Mouse (Mus musculus) kidney, postnatal 36 days (tissue): ENCODE data around the gene Slc4a5.

ENCODE experiments used
- DNase-seq, 2 experiments: peaks; one replicate each; pipeline ENCODE4 v3.0.0; 2021 to 2022; ENCODE audit warnings: mixed read lengths in 2 of 2

Gene Slc4a5

DNA sequence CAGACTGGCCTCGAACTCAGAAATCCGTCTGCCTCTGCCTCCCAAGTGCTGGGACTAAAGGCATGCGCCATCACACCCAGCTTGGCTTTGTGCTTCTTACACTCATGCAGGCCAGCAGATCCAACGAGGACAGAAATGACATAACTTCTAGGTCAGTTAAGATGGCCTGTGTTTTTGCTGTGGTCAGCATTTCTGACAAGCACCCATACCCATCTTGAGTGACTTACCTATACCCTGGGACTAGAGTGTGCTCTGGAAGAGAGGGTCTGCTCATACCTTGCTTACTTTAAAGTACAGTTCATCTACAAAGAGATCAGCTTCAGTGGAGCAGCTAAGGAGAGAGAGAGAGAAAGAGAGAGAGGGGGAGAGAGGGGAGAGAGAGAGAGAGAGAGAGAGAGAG, 13.7 kb downstream of the Slc4a5 start:
- no peak for DNase-seq

DNA sequence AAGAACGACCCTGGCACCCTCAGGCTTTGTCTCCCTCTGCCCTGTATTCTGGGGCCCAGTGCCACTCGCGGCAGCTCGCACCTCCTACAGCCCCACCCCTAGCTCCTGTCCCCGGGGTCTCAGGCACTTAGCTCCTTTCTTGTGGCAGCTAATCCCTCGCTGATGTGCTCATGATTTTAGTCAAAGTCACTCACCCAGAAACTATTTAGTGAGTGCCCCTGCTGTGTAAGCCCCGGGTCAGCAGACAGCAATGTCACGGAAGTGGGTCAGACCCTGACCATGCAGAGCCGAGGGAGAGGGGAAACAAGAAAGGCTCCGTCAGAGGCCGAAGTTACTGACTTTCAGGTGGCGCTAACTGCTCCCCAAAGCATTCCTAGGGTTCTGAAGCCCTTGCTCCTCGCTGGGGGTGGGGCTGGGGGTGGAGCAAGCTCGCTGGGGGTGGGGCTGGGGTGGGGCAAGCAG, 14.7 kb downstream of the Slc4a5 start:
- DNase-seq, result peak; percentile 40 to 61

DNA sequence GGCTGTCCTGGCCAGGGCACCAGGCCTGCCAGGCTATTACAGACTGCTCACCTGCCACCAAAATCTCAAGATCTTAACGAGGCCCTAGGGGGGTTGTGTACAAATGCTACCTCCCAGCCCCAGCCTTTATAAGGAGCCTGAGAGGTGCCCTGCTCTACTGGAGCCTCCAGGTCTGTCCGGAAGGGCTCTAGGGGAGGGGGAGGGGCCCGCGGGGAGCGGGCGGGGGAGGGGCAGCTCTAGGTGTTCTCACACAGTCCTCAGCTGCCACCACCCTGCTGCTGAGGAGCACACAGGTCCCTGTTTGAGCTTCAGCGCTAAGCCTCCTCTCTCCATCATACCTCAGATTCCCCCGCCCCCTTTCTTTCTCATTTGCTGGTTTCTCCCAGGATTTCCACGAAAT, 17.5 kb downstream of the Slc4a5 start:
- peak; percentile 19 to 29 for DNase-seq

DNA sequence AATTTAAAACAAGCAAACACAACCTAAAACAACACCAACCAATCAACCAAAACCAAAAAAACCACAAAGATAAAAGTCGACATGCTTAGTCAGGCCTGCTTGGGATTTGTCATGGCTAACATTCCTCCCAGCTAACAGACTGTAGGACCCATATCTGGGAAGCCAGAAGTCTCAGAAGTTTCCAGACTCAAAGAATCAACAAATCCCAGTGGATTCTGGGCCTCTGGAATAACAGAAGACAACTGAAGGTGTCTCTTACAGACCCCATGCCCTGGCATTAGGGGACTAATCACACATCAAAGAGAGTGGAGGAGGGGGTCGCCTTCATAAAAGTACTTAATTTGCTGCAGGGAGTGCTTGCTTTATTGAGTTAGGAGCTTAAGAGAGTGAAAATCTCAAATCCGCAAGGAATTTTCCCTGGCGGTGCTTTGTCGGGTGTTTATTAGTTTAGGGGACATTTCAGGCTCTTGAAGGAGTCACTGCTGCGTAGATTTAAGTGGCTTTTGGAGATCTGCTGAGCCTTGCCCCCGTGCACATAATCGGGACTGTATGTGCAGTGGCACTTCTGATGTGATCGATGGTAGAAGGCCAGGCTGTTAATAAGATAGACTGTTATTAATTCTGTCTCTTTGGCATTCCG, 24.9 kb downstream of the Slc4a5 start:
- no peak for DNase-seq

DNA sequence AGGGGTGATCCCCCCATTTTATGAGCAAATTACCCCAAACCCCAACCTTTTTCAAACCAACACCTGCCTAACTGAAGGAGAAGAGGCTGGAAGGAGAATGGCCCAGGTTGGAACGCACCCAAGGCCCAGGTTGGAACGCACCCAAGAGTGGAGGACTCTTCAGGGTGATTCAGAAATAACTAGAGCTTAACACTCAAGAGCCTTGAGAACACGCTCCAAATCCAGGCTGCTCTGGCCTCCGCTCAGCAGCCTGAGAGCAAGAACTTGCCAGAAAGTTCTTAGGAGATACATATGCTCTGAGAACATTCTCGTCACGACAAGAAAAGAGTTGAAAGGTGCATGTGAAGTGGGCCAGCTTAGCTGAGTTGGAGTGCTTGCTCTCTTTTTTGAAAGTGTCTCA, 25.5 kb downstream of the Slc4a5 start:
- DNase-seq, result peak; percentile 62 to 84

DNA sequence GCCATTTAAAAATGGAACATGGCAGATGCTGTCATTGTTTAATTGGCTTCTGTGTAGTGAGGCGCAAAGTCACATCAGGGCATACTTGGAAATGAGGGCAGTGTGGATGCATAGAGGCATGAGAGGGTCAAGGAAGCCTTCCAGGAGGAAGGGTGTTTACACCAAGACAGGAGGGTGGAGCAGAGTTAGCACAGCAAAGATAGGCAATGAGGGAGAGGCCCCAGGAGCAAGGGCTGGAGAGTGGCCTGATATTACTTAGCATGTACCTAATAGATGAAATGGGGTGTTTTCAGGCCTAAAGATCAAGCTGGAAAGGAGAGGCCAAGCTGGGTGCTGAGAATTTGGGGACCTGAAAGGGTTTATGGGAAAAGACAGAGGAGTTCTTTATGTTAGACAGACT, 26.4 kb downstream of the Slc4a5 start:
- no peak for DNase-seq

DNA sequence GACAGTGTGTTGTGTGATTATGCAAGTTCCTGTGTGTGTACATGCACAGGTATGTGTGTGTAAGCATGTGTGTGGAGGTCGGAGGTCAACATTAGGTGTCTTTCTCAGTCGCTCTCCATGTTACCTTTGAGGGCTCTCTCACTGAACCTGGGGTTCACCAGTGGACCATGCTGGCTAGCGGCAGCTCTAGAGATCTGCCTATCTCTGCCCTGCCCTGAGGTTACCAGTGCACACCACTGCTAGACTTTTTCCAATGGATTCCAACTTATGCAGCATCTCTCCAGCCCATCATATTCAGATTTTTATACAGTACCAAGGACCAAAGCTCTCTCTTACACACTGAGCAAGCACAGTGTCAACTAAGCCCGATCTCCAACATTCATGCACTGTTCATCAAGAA, 27.1 kb downstream of the Slc4a5 start:
- no peak for DNase-seq

DNA sequence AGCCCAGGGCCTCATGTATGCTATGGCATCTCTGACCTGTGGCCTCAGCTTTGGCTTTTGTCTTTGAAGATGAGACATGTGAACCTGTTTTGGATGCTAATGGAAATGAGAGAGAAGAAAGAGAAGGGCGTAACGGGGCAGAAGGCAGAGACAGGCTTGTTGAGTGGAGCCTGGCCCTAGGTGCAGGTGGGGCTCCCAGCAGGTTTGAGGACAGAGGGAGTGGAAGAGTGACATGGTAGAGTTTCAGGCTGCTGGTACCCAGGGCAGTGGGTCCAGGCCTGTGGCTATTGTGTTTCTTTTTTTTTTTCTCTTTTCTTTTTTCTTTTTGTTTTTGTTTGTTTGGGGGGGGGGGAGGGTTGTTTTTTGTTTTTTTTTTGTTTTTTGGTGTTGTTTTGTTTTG, 27.5 kb downstream of the Slc4a5 start:
- DNase-seq, result no peak

DNA sequence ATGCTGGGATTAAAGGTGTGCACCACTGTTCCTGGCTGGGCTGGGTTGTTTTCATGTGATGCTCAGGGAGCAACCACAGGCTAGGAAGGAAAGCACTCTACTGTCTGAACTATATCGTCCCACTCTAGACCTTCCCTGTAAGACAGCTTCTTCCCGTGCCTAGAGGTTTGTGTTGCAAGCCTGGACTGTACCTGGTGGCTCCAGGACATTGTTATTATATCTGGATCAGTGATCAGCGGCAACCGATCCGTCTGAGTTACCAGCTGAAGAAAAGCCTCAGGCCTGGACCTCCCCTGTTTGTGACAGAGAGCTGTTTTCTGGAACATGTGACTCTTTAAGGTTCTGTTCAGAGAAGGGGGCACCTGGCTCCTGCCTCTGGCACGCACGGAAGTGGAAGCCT, 34.6 kb downstream of the Slc4a5 start:
- DNase-seq, result no peak

DNA sequence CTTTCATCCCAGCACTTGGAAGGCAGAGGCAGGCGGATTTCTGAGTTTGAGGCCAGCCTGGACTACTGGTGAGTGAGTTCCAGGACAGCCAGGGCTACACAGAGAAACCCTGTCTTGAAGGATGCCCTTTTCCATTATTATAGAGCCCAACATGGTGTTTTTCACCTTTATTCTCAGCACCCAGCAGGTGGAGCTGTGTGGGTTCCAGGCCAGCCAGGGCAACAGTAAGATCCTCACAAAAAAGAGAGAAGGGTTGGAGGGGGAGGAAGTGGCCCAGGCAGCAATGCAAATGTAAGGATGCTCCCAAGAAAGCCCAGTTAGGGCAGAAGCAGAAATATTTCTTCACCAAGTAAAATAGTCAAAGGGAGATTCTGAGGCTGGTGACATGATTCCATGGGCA, 44.9 kb downstream of the Slc4a5 start:
- DNase-seq, result peak in 1 of 2 experiments; percentile 18

DNA sequence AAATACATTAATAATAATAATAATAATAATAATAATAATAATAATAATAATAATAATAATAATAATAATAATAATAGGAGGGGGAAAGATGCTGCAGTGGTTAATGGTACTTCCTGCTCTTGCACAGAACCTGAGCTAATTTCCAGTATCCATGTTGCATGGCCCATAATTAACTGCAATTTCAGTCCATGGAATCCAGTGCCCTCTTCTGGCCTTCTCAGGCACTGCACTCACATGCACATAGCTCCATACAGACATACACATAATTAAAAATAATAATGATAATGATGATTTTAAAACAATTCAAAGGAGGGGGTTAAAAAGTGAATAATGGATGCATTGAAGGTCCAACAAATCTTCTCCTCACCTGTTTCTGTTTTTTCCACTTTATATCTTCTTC, 45.6 kb downstream of the Slc4a5 start:
- peak in 1 of 2 experiments; percentile 16 for DNase-seq

DNA sequence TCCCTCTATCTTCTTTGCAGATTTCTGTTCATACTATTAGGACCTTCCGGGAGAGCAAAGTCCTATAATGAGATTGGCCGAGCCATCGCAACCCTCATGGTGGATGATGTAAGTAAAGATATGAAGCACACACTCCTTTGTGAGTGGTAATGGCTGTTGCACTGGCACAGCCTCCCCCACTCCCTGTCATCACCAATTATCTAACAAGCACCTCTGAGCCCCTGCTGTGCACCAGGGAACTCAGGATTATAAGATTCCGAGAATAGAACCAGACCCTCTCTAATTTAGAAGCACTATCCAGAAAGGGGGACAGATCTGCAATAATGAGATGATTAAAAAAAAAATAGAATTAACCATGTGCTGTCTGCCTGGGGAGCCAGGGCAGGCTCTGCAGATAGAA, 46.0 kb downstream of the Slc4a5 start:
- DNase-seq, result no peak

DNA sequence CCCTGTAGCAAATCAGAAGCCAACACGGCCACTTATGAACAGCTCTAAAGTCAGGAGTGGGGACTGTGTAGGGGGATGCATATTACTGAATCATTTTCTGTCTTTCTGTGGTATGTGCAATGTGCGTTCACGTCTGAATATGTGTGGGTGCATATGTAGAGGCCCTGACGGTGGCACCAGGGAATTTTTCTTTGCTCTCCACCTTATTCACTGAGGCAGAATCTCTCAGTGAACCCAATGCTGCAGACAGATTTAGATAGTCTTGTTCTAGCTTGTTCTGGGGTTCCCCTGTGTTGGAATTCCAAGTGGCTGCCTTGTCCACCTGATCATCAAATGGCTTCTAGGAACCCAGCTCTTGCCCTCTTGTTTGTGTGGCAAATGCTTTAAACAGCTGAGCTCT, 48.0 kb downstream of the Slc4a5 start:
- no peak for DNase-seq

DNA sequence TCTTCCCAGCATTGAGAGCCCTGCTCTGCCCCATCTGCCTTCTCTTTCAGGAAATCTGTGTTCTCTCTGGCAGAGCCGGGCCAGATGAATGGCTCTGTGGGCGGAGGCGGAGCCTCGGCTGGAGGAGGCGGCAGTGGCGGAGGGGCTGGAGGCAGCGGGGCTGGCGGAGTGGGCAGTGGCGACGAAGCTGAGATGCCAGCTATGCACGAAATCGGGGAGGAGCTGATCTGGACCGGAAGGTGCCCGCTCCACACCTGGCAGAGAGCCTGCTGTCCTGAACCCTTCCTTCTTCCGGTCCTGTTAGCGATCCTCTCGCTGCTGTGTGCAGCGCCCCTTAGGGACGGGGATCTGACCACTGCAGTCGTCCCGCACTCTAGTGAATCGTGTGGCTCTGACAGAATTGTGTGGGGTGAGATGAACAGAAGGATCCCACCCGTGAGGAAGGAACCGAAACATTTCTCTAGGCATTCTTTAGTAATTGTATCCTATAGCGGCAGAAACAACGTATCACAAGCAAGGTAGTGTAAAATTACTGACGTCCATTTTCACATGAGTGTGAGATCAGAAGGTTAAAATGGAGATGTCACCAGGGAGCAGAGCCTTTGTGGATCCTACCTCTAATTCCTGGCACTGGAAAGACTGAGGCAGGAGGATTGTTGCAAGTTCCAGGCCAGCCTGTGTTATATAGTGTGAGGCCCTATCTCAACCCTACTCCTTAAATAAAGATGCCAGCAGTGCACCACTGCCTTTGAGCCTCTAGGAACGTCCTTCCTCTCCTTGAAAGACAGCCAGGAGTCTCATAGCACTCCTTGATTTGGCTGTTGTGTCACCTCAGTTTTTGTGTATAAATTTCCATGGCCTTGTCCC, 48.7 kb downstream of the Slc4a5 start:
- peak; percentile 95 for DNase-seq

DNA sequence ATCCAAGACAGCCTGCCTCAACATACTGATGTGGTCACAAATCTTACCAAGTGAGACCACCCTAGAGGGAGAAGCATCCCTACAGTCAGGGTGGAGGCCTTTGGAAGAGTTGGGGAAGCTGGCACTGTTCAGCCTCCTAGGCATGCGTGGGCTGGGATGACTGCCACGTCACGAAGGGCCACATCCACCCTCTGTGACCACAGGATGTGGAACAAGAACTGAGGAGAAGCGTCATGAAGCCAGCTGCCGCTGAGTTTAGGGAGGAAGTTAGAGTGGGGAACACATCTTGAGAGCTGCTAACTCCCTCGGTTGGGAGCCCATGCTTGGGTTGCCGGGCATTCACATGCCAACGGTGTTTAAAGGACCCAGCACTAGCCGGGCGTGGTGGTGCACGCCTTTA, 54.1 kb downstream of the Slc4a5 start:
- DNase-seq, result peak in 1 of 2 experiments; percentile 10

DNA sequence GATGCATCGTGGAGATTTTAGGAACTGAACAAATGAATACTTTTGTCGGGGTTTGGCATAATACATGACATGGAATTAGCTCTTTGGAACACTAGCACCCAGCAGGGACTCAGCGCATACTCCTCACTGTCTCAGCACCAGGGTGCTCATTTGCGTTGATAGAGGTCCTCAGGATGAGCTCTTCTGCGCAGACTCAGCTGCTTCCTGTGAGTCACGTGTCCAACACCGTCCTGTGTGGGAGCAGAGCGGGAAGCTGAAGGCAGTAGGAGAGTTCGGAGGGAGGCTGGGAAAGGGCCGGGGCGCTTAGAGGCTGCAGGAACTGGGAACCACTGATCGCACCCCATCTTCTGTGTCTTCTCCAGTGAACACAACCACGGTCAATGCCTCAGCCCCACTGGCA, 57.5 kb downstream of the Slc4a5 start:
- DNase-seq, result no peak

DNA sequence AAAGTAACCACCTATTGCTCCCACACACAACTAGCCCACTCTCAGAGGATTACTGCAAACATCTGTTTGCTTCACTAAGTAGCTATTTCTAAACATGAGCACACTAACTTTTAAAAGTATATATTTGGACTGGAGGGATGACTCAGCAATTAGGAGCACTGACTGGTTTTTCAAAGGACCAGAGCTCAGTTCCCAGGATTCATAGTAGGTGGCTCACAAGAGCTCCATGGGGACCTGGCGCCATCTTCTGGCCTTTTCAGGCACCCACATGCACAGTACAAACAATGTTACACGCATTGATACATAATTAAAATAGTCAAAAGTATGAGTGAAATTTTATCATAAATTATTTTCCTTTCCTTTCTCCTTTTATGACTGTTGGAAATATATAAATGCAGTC, 59.3 kb downstream of the Slc4a5 start:
- peak; percentile 29 to 74 for DNase-seq

DNA sequence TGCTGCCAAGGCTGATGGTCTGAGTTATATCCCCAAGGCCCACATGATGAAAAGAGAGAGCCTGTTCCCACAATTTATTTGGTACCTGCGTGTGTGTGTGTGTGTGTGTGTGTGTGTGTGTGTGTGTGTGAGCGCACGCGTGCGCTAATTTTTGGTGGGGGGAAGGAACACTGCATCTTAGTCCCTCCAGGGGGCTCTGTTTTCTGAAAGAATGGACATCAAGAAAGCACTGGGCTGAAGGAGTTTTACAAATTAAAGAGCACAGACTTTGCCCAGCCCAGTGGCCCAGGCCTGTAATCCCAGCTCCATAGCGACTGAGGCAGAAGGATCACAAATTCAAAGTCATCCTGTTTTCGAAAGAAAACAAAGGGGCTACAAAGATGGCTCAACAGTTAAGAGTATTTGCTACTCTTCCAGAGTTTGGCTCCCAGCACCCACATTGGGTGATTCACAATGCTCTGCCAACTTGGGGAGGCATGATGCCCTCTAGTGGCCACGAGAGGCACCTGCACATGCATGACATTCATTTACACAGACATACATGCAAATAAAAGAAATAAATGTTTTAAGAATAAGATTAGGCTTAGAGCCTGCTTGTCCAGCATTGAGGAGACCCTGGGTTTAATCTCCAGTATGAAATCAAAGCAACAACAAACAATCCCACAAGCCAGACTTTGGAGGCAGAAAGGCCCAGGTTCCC, 60.8 kb downstream of the Slc4a5 start:
- DNase-seq, result peak; percentile 10 to 50

DNA sequence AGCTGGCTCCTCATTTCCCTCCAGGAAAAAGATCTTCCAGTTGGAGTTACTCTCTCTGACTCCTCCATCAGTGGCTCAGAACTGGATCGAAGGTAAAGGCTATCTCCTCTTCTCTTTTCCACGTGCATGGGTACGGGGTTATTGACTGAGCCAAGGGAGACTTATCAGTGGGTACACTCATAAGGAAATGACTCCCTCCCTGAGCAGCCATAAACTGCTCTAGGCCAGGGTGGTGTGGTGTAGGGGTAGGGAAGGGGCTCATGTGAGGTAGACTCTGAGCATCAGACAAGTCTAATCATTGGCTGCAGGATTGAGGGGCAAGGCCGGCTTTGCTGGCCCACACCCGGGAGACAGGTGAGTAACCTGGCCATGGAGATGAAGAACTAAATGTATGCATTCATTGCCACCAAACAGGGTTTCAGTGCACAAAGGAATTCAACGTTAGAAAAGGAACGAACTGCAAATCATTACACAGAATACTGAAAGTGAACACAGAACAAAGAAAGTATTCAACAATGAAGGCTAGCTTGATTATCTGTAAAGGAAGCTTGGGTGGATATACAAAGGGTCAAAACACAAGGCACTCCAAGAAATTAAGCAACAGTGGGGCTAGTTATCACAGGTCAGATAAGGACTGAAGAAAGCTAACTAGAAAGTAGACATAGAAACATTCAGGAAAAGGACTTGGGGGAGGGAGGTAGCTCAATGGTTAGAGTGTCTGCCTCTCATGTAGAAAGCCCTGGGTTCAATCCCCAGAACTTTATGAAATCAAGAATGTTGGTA, 81.0 kb downstream of the Slc4a5 start:
- no peak for DNase-seq

DNA sequence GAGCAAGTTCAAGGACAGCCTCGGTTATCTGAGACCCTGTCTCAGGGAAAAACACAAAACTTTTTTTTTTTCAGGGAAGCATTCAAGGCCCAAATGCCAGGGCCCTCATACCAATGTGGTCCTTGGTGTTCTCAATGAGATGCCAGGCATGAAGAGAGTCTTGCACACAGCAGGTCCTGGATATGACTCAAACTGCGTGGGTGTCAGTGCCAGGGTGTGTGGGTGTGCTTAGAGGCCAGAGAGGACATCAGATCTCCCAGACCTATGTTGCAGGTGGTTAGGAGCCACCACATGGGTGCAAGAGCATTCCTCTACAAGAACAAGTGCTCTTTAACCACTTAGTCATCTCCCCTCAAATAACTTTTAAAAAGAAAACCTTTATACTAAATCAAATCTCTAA, 81.7 kb downstream of the Slc4a5 start:
- no peak for DNase-seq

DNA sequence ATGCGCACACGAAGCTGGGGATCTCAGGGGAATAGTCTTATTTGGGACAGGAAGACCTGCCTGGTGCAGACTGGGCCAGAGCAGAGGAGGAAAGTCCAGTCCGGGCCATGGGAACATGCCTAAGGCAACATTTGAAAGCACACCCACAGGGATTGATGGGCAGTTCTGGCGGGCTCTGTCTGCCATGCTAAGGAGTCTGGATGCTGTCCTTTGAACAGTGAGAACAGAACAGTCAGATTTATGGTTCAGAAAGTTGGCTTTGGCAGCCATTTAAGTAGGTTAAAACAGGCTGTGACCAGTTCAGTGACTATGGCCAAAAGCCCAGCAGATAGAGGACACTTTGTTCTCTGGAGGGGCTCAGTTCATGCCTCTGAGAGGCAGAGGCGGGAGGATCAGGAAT, 82.6 kb downstream of the Slc4a5 start:
- peak; percentile 15 to 44 for DNase-seq

DNA sequence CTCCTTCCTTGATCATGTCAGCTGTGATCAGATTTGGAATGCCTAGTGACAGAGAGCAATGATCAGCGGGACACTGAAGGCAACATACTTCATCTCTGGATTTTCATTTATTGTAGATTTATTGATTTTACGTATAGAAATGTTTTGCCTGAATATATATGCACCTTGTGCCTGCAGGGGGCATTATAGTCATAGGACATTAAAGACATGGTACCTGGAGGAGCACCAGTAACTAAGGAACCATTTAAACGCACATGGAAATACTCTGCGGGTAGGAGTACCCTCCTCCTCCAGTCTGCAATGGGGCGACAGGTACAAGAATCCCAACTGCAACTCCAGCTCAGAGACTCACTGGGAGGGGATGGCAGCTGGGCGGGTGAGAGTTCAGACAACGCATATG, 89.4 kb downstream of the Slc4a5 start:
- no peak for DNase-seq

DNA sequence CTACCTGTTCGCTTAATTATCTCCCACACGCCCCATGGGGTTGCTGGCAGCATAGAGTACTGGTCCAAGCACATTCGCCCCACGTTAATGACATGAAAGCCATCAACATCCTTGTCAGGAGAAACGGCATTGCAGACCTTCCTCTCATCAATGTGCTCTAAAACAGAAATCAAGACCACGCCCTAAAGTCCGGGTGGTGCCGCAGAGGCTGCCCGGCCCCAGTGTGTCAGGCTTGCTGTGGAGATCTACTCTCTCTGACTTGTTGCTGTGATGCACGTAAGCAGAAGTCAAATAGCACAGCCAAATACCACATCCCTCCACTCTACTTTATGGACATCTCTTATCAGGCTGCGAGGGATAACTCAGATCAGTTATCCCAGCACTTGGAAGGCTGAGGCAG, 91.6 kb downstream of the Slc4a5 start:
- no peak for DNase-seq
